Mouse (Mus musculus): ENCODE measurements around the gene Rcvrn. TPM values are rescaled to one million over a fixed set of nuclear protein-coding genes. Genes with fewer than 3 reads are reported as not detected.
A peak's percentile ranks its signal among the peaks of the same experiment; 100 is the strongest.

Rcvrn gene
- polyA plus RNA-seq, 1 experiment from 2014 or later: not detected

DNA sequence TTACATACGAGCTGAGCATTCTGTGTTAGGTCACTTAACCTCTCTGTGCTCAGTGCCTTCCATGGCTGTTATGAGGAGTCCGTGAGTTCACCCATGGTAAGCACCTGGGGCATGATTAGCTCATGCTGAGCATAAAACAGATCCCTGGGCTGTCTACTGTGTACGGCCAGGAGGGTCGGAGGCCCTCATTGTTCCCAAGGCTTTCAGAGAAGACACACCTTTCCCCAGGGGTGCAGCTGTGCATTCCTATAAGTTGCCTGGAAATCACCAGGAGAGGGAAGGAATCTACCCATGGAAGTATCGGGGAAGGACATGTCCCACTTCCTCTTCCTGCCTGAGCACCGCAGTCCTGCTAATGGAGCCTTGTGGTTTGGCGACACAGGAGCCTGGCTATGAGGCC, 38.8 kb upstream of the Rcvrn start:
- no peak for ATAC-seq (ENCODE audit: insufficient number of reproducible peaks, low FRiP score)
- H3K27ac ChIP-seq (ENCODE audit: poor library complexity, severe bottlenecking): no peak overlapping the region
- no peaks in the 10 kb centered on the region; the same call in 1 of the 2 replicates for H3K27me3 ChIP-seq (replicated peaks)
- H3K9ac ChIP-seq: no peak overlapping the region
- no peak overlapping the region for H3K4me2 ChIP-seq
- no peak overlapping the region for H3K4me3 ChIP-seq
- no peaks in the 10 kb centered on the region for H3K9me3 ChIP-seq (replicated peaks)
- peaks cover 5% of the 10 kb centered on the region; the same call in 1 of the 2 replicates for H3K36me3 ChIP-seq
- H3K4me1 ChIP-seq (replicated peaks): peaks cover 10% of the 10 kb centered on the region; the same call in 1 of the 2 replicates
- 81% methylated on average over 7 of the region's 7 CpGs for WGBS

DNA sequence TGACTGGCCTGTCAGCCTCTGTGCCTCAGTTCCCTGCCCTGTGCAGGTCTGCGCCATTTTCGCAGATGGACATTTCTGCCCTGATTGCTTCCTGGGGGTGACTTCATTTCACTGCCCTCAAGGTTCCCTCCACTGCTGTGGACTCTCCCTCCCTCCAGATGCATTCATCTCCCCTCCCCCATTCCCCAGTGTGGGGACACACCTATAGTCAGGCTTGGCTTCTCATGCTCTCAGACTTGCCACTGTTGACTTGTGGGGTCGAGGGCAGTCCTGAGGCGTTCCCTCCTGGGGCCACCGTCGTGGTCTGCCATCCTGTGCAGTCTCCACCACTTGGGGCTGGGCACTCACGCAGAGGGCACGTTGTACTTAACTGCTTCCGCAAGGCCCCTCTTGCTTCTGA, 38.3 kb upstream of the Rcvrn start:
- Histone ChIP-seq H3K4me2 (no peak overlapping the region), H3K4me3 (no peak overlapping the region), H3K9ac (no peak overlapping the region), H3K27me3 (replicated peaks) (no peaks in the 10 kb centered on the region; the same call in 1 of the 2 replicates), H3K4me1 (replicated peaks) (peaks cover 10% of the 10 kb centered on the region; the same call in 1 of the 2 replicates), H3K36me3 (peaks cover 9% of the 10 kb centered on the region), H3K9me3 (replicated peaks) (no peaks in the 10 kb centered on the region), H3K27ac (ENCODE audit: poor library complexity, severe bottlenecking) (no peak overlapping the region)
- ATAC-seq (ENCODE audit: insufficient number of reproducible peaks, low FRiP score): no peak
- 85% methylated on average over 9 of the region's 9 CpGs for WGBS

- ATAC-seq (ENCODE audit: insufficient number of reproducible peaks, low FRiP score): 0 out of 2 replicates have a peak, but pooled peaks have one; percentile 23
- Histone ChIP-seq H3K9me3 (replicated peaks) (no peaks in the 10 kb centered on the region), H3K4me2 (no peak overlapping the region), H3K4me1 (replicated peaks) (peaks cover 3% of the 10 kb centered on the region; the same call in 1 of the 2 replicates), H3K4me3 (no peak overlapping the region), H3K27ac (ENCODE audit: poor library complexity, severe bottlenecking) (no peak overlapping the region), H3K27me3 (replicated peaks) (no peaks in the 10 kb centered on the region; the same call in 1 of the 2 replicates), H3K36me3 (peaks cover 9% of the 10 kb centered on the region), H3K9ac (no peak overlapping the region)
- WGBS: 46% methylated on average over 11 of the region's 11 CpGs
Observed at GRCm38 (mm10) chr11:67657685-67658382, 37.3 kb upstream of the Rcvrn start.

DNA sequence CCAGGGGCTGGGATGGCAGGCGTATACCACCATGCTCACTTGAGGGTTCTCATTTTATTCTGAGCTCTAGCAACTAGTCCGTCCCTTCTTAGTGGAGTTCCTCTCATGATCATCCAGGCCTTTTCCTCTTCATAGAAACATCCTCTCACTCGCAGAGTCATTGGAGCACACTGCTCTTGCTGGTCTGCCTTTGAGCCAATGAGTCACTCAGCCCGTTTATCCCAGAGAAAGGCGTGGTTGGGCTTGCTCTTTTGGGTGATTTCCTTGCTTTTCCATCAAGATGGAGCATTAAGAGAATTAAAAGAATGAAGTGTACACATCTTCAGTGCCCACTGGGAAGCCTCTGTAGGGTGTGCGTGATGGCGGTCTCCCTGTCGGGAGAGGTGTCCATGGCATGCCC, 33.7 kb upstream of the Rcvrn start:
- Histone ChIP-seq H3K27ac (ENCODE audit: poor library complexity, severe bottlenecking) (no peak overlapping the region), H3K9ac (no peak overlapping the region), H3K4me1 (replicated peaks) (no peaks in the 10 kb centered on the region), H3K4me3 (no peak overlapping the region), H3K9me3 (replicated peaks) (no peaks in the 10 kb centered on the region), H3K36me3 (peaks cover 9% of the 10 kb centered on the region), H3K27me3 (replicated peaks) (no peaks in the 10 kb centered on the region), H3K4me2 (no peak overlapping the region)
- ATAC-seq (ENCODE audit: insufficient number of reproducible peaks, low FRiP score): no peak
- WGBS: 87% methylated on average over 8 of the region's 8 CpGs

GRCm38 (mm10) chr11:67663437-67663836, 31.7 kb upstream of the Rcvrn start:
- Histone ChIP-seq H3K27ac (ENCODE audit: poor library complexity, severe bottlenecking) (no peak overlapping the region), H3K4me3 (no peak overlapping the region), H3K27me3 (replicated peaks) (no peaks in the 10 kb centered on the region), H3K9me3 (replicated peaks) (no peaks in the 10 kb centered on the region), H3K36me3 (peaks cover 9% of the 10 kb centered on the region), H3K9ac (no peak overlapping the region), H3K4me1 (replicated peaks) (peaks cover 11% of the 10 kb centered on the region), H3K4me2 (no peak overlapping the region)
- 86% methylated on average over 4 of the region's 4 CpGs for WGBS
- ATAC-seq (ENCODE audit: insufficient number of reproducible peaks, low FRiP score): no peak

GRCm38 (mm10) chr11:67664261-67664660, 30.9 kb upstream of the Rcvrn start:
- no peaks in the 10 kb centered on the region for H3K27me3 ChIP-seq (replicated peaks)
- WGBS: 80% methylated on average over 3 of the region's 3 CpGs
- H3K27ac ChIP-seq (ENCODE audit: poor library complexity, severe bottlenecking): no peak overlapping the region
- H3K4me3 ChIP-seq: no peak overlapping the region
- H3K9me3 ChIP-seq (replicated peaks): no peaks in the 10 kb centered on the region
- peak; percentile 25; the same call in 1 of the 2 replicates for ATAC-seq (ENCODE audit: insufficient number of reproducible peaks, low FRiP score)
- peaks cover 11% of the 10 kb centered on the region for H3K4me1 ChIP-seq (replicated peaks)
- H3K4me2 ChIP-seq: no peak overlapping the region
- H3K9ac ChIP-seq: no peak overlapping the region
- peaks cover 9% of the 10 kb centered on the region for H3K36me3 ChIP-seq

DNA sequence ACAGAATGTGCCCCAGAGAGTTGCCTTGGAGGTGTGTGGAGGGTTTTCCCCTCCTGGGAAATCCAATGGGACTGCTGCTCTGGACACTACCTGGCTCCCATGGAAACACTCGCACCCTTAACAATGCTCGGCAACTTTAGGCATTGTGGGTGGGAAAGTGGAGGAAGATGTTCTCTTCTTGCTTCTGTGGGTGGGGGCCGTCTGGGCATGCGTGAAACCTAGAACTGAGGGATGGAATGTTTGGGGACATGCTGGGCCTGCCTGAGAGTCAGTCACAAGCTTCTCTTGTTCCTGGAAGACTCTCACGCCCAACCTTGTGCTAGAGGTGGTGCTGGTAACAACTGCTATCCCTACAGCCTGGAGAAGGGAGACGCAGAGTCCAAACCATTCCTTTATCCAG, 30.2 kb upstream of the Rcvrn start:
- Histone ChIP-seq H3K9ac (no peak overlapping the region), H3K4me3 (no peak overlapping the region), H3K27me3 (replicated peaks) (no peaks in the 10 kb centered on the region), H3K36me3 (peaks cover 9% of the 10 kb centered on the region), H3K4me2 (no peak overlapping the region), H3K27ac (ENCODE audit: poor library complexity, severe bottlenecking) (no peak overlapping the region), H3K4me1 (replicated peaks) (peaks cover 11% of the 10 kb centered on the region), H3K9me3 (replicated peaks) (no peaks in the 10 kb centered on the region)
- ATAC-seq (ENCODE audit: insufficient number of reproducible peaks, low FRiP score): no peak
- 76% methylated on average over 6 of the region's 6 CpGs for WGBS

DNA sequence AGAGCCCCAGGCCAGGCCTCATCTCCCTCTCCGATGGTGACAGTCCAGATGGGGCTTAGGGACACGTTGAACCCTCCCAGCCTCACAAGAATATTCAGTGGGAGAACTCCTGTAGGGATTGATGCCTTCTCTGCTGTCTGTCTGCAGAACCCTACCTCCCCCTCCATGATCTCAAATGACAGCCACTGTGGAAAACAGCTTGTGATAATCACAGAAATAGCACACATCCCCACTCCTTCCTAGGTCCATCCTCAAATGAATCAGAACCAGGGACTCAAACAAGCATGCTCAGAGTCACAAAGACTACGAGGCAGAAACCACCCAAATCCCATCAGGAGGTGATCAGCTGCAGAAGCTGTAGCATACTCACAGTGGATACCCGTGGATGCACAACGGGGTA, 29.0 kb upstream of the Rcvrn start:
- Histone ChIP-seq H3K9ac (no peak overlapping the region), H3K27me3 (replicated peaks) (no peaks in the 10 kb centered on the region), H3K4me2 (no peak overlapping the region), H3K36me3 (peaks cover 4% of the 10 kb centered on the region), H3K4me1 (replicated peaks) (peaks cover 11% of the 10 kb centered on the region), H3K9me3 (replicated peaks) (no peaks in the 10 kb centered on the region), H3K4me3 (no peak overlapping the region), H3K27ac (ENCODE audit: poor library complexity, severe bottlenecking) (no peak overlapping the region)
- no peak for ATAC-seq (ENCODE audit: insufficient number of reproducible peaks, low FRiP score)
- 74% methylated on average over 5 of the region's 5 CpGs for WGBS

GRCm38 (mm10) chr11:67667531-67668332, 27.4 kb upstream of the Rcvrn start:
- no peaks in the 10 kb centered on the region for H3K27me3 ChIP-seq (replicated peaks)
- WGBS: 70% methylated on average over 13 of the region's 13 CpGs
- H3K4me2 ChIP-seq: no peak overlapping the region
- no peaks in the 10 kb centered on the region for H3K36me3 ChIP-seq
- H3K9ac ChIP-seq: no peak overlapping the region
- H3K9me3 ChIP-seq (replicated peaks): no peaks in the 10 kb centered on the region
- ATAC-seq (ENCODE audit: insufficient number of reproducible peaks, low FRiP score): no peak
- H3K4me3 ChIP-seq: no peak overlapping the region
- H3K27ac ChIP-seq (ENCODE audit: poor library complexity, severe bottlenecking): no peak overlapping the region
- H3K4me1 ChIP-seq (replicated peaks): peaks cover 24% of the 10 kb centered on the region

DNA sequence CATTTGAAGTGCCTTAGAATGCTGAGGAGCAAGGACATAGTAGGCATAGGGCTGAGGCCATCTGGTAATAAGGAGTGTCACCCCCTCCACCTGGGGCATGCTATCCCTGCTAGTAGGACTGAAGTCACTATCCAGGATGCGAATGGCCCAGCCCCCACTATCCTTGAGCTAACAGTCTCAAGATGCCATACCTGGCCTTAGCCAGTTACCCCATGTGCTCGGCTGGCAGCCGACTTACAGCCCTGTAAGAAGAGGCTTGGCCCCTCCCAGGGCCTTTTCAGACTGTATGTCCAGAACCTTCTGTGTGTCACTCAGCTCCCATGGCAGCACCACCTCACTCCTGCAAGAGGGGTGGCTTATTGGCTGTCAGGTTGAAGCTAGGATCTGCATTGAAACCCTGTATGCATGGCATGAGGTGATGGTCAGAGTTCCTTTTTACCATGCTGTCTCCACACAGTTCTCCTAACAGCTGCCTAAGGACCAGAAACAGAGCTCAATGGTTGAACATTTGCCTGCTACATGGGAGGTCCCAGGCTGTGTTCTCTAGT, 26.6 kb upstream of the Rcvrn start:
- 79% methylated on average over 3 of the region's 3 CpGs for WGBS
- no peaks in the 10 kb centered on the region for H3K27me3 ChIP-seq (replicated peaks)

DNA sequence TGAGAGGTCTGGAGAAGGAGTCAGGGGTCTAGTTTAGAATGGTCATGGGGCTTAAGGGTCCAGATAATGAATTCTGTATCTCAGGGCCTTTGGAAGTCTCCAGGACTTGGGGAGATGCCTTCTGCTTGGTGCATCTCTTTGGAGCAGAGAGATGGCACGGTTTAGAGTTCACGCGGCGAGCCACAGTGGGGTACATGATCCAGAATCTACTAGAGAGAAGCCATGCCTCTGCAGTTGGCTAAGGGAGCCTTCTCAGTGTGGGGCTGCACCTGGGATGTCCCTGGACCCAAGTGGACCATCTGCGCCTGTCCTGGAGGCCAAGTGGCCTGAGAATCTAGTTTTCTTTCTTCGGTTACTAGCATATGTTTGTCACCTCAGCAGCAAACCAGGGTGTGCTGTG, 25.1 kb upstream of the Rcvrn start:
- Histone ChIP-seq H3K27ac (ENCODE audit: poor library complexity, severe bottlenecking) (no peak overlapping the region), H3K36me3 (no peaks in the 10 kb centered on the region), H3K9me3 (replicated peaks) (no peaks in the 10 kb centered on the region), H3K4me1 (replicated peaks) (peaks cover 27% of the 10 kb centered on the region), H3K27me3 (replicated peaks) (no peaks in the 10 kb centered on the region), H3K9ac (no peak overlapping the region), H3K4me3 (no peak overlapping the region), H3K4me2 (no peak overlapping the region)
- WGBS: 91% methylated on average over 6 of the region's 6 CpGs
- no peak for ATAC-seq (ENCODE audit: insufficient number of reproducible peaks, low FRiP score)

More for the DNA sequence above, 26.6 kb upstream of the Rcvrn start:
- no peak overlapping the region for H3K9ac ChIP-seq
- no peak overlapping the region for H3K4me3 ChIP-seq
- H3K9me3 ChIP-seq (replicated peaks): no peaks in the 10 kb centered on the region
- no peaks in the 10 kb centered on the region for H3K36me3 ChIP-seq
- H3K27ac ChIP-seq (ENCODE audit: poor library complexity, severe bottlenecking): no peak overlapping the region
- no peak overlapping the region for H3K4me2 ChIP-seq
- ATAC-seq (ENCODE audit: insufficient number of reproducible peaks, low FRiP score): no peak
- peaks cover 27% of the 10 kb centered on the region for H3K4me1 ChIP-seq (replicated peaks)
